15 mouse cellular contexts compared by ENCODE assay signal in the genomic region with DNA sequence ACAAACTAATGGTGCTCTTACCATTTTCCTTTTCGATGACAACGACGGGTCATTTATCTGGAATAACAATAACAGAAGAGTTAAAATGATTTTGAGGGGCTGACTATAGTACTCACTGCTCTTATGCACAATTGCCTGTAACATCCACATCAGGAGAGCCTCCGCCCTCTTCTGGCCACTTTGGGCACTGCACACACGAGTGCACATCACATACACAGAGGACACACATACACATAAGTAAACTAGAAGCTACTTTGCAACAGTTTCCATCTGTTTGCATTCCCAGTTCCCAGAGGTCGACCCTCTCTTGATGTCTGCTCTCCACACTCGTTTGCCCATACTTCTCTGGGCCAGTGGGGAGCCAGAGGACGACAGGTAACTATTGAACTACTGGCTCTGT. TPM values are rescaled to one million over a fixed set of nuclear protein-coding genes. Genes with fewer than 3 reads are reported as not detected.
A peak's percentile ranks its signal among the peaks of the same experiment; 100 is the strongest.
DNase-seq lines count a peak whose midpoint lies in the region; ATAC-seq and TF ChIP-seq lines count a peak whose summit lies in the region.
"Had no signal": no experiment of that assay in that cellular context is flagged by ENCODE, and none has a peak within 500 bp of the region (broad histone marks: within the 10 kb centered on the region; RNA-seq: fewer than 3 reads in every experiment).

No protein-coding gene starts in this region.

- H3K9me3 ChIP-seq in stomach, postnatal 0 days (ENCODE audit: control insufficient read depth, low read length): no peaks in the 10 kb centered on the region
- H3K9me3 ChIP-seq: forebrain, embryonic 15.5 days; hindbrain, embryonic 15.5 days had no signal

- WGBS in kidney, adult 2 months: 92% methylated on average over 8 of the region's 8 CpGs
- WGBS in stomach, postnatal 0 days: 88% methylated on average over 8 of the region's 8 CpGs

- H3K4me2 ChIP-seq in stomach, postnatal 0 days (replicated peaks; ENCODE audit: low read depth): no peak overlapping the region
- H3K4me2 ChIP-seq: forebrain, embryonic 15.5 days; hindbrain, embryonic 15.5 days; neural tube, embryonic 15.5 days had no signal

- no peak for TF ChIP-seq POLR2A in kidney, adult 2 months (IDR thresholded peaks at IDR 0.05; ENCODE audit: low read depth, low read length)
- TF ChIP-seq POLR2A in testis, adult 2 months (IDR thresholded peaks at IDR 0.05; ENCODE audit: control insufficient read depth, low read depth, low read length): no peak

- no peak overlapping the region for H3K4me3 ChIP-seq in kidney, adult 2 months (ENCODE audit: insufficient read depth, low read depth, low read length)
- no peak overlapping the region for H3K4me3 ChIP-seq in testis, adult 2 months (ENCODE audit: control insufficient read depth, low read depth, low read length)
- H3K4me3 ChIP-seq in stomach, postnatal 0 days (ENCODE audit: low read depth, low read length): no peak overlapping the region
- H3K4me3 ChIP-seq: forebrain, embryonic 15.5 days; hindbrain, embryonic 15.5 days; neural tube, embryonic 15.5 days had no signal

- no peak for DNase-seq in kidney, adult 2 months
- DNase-seq in kidney, postnatal 10 days: no peak
- no peak for DNase-seq in testis, postnatal 14 days (ENCODE audit: low spot score)
- no peak for DNase-seq in Patski (ENCODE audit: low read depth, low spot score)
- DNase-seq in stomach, postnatal 0 days (ENCODE audit: low spot score): no peak
- no peak for DNase-seq in spleen, adult 12 weeks (ENCODE audit: low spot score)
- no peak for DNase-seq in MN1 (ENCODE audit: low spot score)
- DNase-seq: adrenal gland, adult 2 months; kidney, postnatal 14 days; layer of hippocampus, postnatal 36 days; right cerebral cortex, postnatal 14 days had no signal

- in situ Hi-C loops in Patski (cut with MboI; ENCODE audit: low pct_unique_long_range_greater_than_20kb): no loop called here

- peak; percentile 27 for TF ChIP-seq CTCF in kidney, adult 2 months (conservative IDR thresholded peaks at IDR 0.05; ENCODE audit: insufficient read depth, insufficient read length, low read depth, low read length)
- TF ChIP-seq CTCF in testis, adult 2 months (IDR thresholded peaks at IDR 0.05; ENCODE audit: control insufficient read depth, insufficient read depth, insufficient replicate concordance, low read depth, low read length): peak; percentile 72; the same call in 1 of the 2 replicates
- peak; percentile 57 for TF ChIP-seq CTCF in Patski (IDR thresholded peaks at IDR 0.05)
- TF ChIP-seq CTCF in stomach, postnatal 0 days (IDR thresholded peaks at IDR 0.05; ENCODE audit: low read depth): peak; percentile 47

- CTCF ChIA-PET in Patski (lab: Charles Lee): no interaction called here

- TF ChIP-seq EP300 in stomach, postnatal 0 days (optimal IDR thresholded peaks at IDR 0.05): no peak

- POLR2A ChIA-PET in Patski (lab: Charles Lee): no interaction called here

- no peak for ATAC-seq in Patski
- no peak for ATAC-seq in stomach, postnatal 0 days (ENCODE audit: low FRiP score, low TSS enrichment)
- ATAC-seq: forebrain, embryonic 15.5 days had no signal

- no peaks in the 10 kb centered on the region for H3K36me3 ChIP-seq in kidney, adult 2 months (ENCODE audit: control insufficient read depth, insufficient read depth, low read length)
- H3K36me3 ChIP-seq in testis, adult 2 months (ENCODE audit: control insufficient read depth, insufficient read depth, low read length): no peaks in the 10 kb centered on the region
- H3K36me3 ChIP-seq in stomach, postnatal 0 days (ENCODE audit: control insufficient read depth, insufficient read depth, low read length): no peaks in the 10 kb centered on the region
- H3K36me3 ChIP-seq: forebrain, embryonic 15.5 days had no signal

- H3K4me1 ChIP-seq in kidney, adult 2 months (ENCODE audit: control insufficient read depth, insufficient read depth, low read length): peaks cover 9% of the 10 kb centered on the region
- H3K4me1 ChIP-seq in testis, adult 2 months (ENCODE audit: control insufficient read depth, insufficient read depth, low read length): no peaks in the 10 kb centered on the region; the same call in 1 of the 2 replicates
- no peaks in the 10 kb centered on the region for H3K4me1 ChIP-seq in stomach, postnatal 0 days (replicated peaks; ENCODE audit: control insufficient read depth, insufficient read depth)
- H3K4me1 ChIP-seq: forebrain, embryonic 15.5 days; hindbrain, embryonic 15.5 days; neural tube, embryonic 15.5 days had no signal

- H3K27ac ChIP-seq in kidney, adult 2 months (ENCODE audit: insufficient read depth, low read depth, low read length): no peak overlapping the region
- H3K27ac ChIP-seq in testis, adult 2 months (ENCODE audit: control insufficient read depth, insufficient read depth, low read depth, low read length): no peak overlapping the region
- H3K27ac ChIP-seq in stomach, postnatal 0 days (replicated peaks): no peak overlapping the region
- H3K27ac ChIP-seq: forebrain, embryonic 15.5 days; hindbrain, embryonic 15.5 days; neural tube, embryonic 15.5 days had no signal

- no peaks in the 10 kb centered on the region for H3K27me3 ChIP-seq in kidney, adult 2 months (replicated peaks; ENCODE audit: control insufficient read depth, insufficient read depth, low read length)
- no peaks in the 10 kb centered on the region for H3K27me3 ChIP-seq in testis, adult 2 months (ENCODE audit: control insufficient read depth, insufficient read depth, low read length)
- no peaks in the 10 kb centered on the region for H3K27me3 ChIP-seq in Patski
- no peaks in the 10 kb centered on the region for H3K27me3 ChIP-seq in stomach, postnatal 0 days (ENCODE audit: control insufficient read depth, insufficient read depth, low read length)
- H3K27me3 ChIP-seq: forebrain, embryonic 15.5 days; hindbrain, embryonic 15.5 days; neural tube, embryonic 15.5 days had no signal

- H3K9ac ChIP-seq in stomach, postnatal 0 days (ENCODE audit: low read length): no peak overlapping the region
- H3K9ac ChIP-seq: forebrain, embryonic 15.5 days; hindbrain, embryonic 15.5 days; neural tube, embryonic 15.5 days had no signal

RNA-seq across cellular contexts. Expression of gene Marveld2, which starts 9.0 kb away (rescaled TPM):
- 11.5 and 13.0 TPM in 2 replicates for polyA plus RNA-seq in kidney, adult 2 months (2012; rRNA removed)
- 0.85 and 1.1 TPM in 2 replicates for polyA plus RNA-seq in testis, adult 2 months (2012; rRNA removed)
- 0.14 TPM for polyA plus RNA-seq in Patski (2021)
- 11.3 and 11.5 TPM in 2 replicates for polyA plus RNA-seq in stomach, postnatal 0 days (2015; fragmentation: Nextera tagmentation; extraction: Ambion mirVana)

RNA-seq across cellular contexts. Expression of gene Ak6, which starts 43.0 kb away (rescaled TPM):
- 38.8 and 52.5 TPM in 2 replicates for polyA plus RNA-seq in kidney, adult 2 months (2012; rRNA removed)
- 203 and 359 TPM in 2 replicates for polyA plus RNA-seq in testis, adult 2 months (2012; rRNA removed)
- polyA plus RNA-seq in Patski (2021): 137 TPM
- 163 and 164 TPM in 2 replicates for polyA plus RNA-seq in stomach, postnatal 0 days (2015; fragmentation: Nextera tagmentation; extraction: Ambion mirVana)

RNA-seq across cellular contexts. Expression of gene Rad17, which starts 43.1 kb away (rescaled TPM):
- 4.0 and 5.2 TPM in 2 replicates for polyA plus RNA-seq in kidney, adult 2 months (2012; rRNA removed)
- polyA plus RNA-seq in testis, adult 2 months (2012; rRNA removed): 12.3 and 12.7 TPM in 2 replicates
- polyA plus RNA-seq in Patski (2021): 24.3 TPM
- polyA plus RNA-seq in stomach, postnatal 0 days (2015; fragmentation: Nextera tagmentation; extraction: Ambion mirVana): 11.7 and 13.0 TPM in 2 replicates

RNA-seq across cellular contexts. Expression of gene Taf9, which starts 43.6 kb away (rescaled TPM):
- 1.8 and 2.6 TPM in 2 replicates for polyA plus RNA-seq in kidney, adult 2 months (2012; rRNA removed)
- polyA plus RNA-seq in testis, adult 2 months (2012; rRNA removed): 649 and 666 TPM in 2 replicates
- polyA plus RNA-seq in Patski (2021): 11.1 TPM
- 9.6 and 10.9 TPM in 2 replicates for polyA plus RNA-seq in stomach, postnatal 0 days (2015; fragmentation: Nextera tagmentation; extraction: Ambion mirVana)
- polyA plus RNA-seq: adrenal gland, adult 2 months had no signal

RNA-seq across cellular contexts. Expression of gene Ocln, which starts 55.2 kb away (rescaled TPM):
- 10.5 and 11.0 TPM in 2 replicates for polyA plus RNA-seq in kidney, adult 2 months (2012; rRNA removed)
- polyA plus RNA-seq in testis, adult 2 months (2012; rRNA removed): 1.9 and 3.0 TPM in 2 replicates
- 12.1 TPM for polyA plus RNA-seq in Patski (2021)
- polyA plus RNA-seq in stomach, postnatal 0 days (2015; fragmentation: Nextera tagmentation; extraction: Ambion mirVana): 65.7 and 66.0 TPM in 2 replicates
